Mouse (Mus musculus) embryo, embryonic 11 days (tissue): ENCODE results near the gene Tango6.
A peak's percentile ranks its signal among the peaks of the same experiment; 100 is the strongest.

Experiments used
- DNase-seq: peaks from one replicate; pipeline ENCODE4 v3.0.0-alpha.2; 2015

Tango6 gene

DNA sequence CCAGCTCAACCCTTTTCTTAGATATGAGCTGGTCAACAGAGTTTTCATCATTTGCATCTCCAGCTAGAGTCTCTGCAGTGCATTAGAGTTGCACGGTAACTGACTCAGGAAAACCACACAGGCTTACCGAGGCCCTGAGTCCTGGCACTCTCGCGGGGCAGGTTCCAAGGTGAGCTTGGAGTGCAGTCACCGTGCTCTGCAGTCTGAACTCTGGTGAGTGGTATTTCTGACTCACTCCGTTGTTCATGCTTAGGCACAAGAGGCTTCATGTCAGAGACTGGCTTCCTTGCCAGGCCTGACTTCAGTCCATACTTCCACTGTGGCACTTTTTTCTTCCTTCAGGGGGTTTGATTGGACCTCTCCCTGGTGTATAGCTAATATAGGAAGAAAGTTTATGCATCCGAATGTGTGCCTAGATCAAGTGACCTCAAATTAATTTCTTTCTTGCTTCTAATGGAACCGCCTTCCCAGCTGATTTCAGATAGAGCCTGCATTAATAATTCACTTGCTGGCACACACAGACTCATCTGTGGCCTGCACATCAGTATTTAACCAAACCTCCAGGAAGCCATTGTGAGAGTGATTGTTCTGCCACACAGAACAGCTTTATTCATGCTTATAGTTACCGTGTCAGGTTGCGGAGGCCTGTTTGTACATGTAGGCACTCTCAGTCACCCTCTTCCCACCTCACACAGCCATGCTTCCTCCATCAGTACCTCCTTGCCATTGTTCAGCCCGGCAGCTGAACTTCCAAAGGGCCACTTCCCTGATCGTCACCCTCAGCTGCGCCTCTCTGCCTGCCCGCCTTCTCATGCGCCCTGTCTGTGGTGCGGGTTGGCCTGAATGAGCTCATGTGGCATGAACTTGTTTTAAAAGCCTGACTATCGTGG is 136.0 kb downstream of the Tango6 start:
- DNase-seq: no peak

DNA sequence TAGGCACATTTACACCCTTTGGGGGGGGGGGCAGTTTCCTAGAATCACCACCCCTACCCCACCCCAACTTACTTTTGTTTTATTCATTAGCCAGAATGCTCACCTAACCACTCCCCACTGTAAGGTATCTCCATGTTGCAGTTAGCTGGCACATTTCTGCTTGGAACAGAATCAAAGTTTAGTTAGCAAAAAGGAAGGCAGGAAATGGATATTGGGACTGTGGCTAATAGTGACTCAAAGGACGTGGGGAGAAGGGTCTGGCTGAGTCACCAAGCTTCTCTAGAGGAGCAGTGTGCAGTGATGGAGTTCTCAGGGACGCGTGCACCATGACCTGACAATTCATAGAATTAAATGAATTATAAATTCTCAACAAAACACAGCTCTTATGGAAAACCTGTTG is 136.7 kb downstream of the Tango6 start:
- no peak for DNase-seq

DNA sequence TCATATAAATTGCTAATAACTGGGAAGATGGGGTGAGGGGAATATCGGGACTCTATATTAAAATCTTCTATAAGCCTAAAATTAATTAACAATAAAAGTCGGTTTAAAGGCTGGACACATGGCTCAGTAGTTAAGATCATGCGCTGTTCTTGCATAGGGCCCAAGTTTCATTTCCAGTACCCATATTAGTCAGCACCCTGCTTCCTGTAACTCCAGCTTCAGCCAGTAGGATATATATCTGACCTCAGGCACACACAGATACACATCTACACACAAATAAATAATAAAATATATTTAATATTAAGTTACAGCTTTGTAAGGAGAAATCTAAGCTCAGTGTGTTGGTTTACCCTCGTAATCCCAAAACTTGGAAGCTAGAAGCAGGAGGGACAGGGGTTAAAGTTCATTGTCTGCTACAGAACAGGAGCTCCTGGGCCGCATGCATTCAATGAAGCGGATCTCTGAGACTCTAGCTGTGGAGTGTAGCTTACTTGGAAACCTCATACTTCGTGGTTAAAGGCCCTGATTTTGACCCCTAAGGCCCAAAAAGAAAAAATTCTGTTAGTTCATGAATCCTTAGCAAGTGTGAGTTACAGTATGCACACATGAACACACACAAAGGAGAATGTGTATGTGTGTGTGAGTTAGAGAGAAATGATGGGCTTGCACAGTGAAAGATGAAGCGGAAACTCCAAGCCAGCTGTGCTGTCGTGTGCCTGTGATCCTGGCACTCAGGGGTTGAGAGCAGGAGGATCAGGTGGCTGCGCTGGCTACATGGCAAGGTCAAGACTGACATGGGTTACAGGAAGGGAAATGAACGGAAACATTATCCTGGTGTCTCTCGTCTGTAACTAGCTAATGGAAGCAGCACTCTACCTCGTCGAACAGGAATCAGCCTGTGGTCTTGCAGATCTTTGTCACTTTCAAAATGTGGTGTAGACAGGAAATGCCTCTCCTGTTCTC is 138.0 kb downstream of the Tango6 start:
- no peak for DNase-seq

DNA sequence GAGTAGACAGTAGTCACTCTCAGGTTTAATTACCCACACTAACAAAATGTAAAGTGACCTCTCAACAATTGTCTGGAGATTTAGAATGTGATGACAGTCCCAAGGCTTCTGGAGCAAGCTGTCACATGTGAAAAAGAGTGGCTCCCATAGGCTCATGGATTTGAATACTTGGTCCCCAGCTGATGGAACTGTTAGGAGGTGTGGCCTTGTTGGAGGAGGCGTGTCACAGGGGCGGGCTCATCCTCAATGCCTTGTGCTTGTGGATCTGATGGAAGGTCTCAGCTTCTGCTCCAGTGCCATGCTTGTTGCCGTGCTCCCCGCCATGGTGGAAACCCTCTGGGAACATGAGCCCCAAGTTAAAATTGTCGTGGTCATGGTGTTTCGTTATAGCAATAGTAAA is 146.1 kb downstream of the Tango6 start:
- no peak for DNase-seq

DNA sequence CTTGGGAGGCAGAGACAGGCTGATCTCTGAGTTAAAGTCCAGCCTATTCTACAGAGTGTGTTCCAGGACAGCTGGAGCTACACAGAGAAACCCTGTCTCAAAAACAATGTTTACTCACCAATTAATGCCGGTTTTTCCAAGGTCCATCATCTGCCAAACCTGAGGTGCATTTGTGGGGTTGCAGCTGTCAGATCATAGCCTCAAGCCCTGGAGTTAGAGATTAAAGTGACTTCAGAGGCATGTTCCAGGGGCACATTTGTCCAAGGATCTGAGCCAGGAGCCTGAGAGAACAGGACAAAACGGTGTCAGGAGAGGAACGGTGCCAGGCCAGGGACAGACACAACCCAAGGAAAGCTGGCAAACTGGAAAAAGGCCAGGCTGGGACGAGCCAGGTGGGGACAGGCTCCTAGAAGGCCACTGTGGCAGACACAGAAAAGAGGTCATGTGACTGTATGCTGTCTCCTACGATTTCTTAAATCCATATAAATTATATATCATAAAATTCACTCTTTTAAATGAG is 146.7 kb downstream of the Tango6 start:
- no peak for DNase-seq

DNA sequence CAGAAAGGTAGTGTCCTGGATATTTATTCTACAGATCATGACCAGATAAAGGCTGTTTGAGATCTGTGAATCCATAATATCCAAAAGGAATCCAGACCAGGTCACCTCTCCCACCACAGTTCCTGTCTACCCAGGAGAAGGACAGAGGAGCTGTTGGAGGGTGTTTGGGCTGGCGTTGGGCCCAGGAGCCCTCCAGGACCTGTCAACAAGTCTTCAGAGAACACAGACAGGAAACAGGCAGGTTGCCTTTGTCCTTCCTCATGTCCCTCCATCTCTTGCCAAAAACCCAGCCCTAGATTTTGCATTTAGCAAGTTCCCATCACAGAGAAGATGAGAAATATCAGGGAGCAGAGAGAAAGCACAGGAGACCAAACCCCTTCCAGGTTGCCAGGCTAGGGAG is 152.0 kb downstream of the Tango6 start:
- DNase-seq: no peak

DNA sequence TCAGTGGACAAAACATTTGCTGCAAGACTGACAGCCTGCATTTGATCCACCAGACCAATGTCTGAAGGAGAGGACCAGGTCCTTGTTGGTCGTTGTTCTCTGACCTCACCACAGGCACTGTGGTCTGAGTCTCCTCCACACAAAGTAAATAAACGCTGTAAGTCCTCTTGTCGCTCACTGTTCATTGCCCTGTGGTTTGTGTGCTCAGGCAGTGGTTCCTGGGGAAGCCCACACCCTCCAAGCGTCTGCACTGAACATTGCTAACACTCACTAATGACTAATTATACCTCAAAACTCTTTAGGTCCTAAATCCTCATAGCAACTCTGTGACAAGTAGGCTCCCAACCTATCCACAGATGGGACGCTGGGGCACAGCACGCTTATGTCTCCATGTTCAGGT is 153.7 kb downstream of the Tango6 start:
- DNase-seq: no peak

DNA sequence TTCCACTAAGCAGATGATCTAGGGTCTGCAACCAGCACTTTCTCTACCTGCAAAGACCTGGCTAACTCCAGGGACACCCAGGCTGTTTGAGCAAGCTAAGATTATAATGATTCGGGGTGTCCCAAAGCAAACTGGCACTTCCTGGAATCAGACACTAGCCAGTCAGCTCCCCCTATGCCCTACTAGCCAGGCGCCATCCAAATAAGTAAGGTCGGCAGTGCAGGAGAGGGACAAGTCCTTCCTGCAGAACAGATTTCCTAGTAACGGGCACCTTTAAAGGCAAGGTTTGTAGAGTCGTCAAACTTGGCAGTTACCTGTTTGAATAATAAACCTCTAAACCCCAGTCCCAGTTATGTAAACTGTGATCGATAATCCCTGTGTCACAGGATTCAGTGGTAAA is 155.9 kb downstream of the Tango6 start:
- no peak for DNase-seq

DNA sequence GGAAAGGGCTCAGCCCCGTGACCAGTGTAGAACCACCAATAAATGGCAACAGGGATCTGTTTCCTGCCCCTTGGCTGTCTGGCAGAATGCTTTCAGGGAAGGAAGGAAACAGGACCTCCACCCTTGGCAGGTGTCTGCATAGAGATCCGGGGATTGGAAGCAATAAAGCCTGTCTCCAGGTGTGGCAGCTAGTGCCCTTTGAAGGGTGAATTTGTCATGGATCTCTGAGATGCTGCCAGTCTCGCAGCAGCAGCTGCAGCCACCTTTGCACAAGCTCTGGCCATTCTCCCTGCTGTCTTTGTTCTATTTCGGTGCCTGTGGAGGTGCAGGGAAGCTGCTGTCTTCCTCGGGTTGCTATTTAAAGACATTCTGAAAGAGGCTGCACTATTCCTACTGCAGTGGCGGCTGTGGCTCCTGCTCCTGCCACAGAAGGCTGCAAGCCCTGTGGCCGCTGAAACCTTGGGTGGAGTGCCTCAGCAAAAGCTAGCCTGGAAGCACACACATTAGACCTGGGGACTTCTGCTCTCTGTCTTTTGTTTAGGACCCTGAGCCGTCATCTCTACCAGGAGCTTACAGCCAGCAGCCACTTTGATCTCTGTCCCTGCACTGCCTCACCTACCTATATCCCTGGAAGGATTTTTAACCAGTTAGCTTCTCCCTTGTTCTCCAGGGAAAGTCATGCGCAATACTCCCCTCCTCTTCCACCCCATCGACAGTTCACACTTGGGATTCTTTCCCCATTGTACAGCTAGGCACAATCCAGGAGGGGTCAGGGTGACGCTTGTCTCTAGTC is 156.5 kb downstream of the Tango6 start:
- DNase-seq: no peak

DNA sequence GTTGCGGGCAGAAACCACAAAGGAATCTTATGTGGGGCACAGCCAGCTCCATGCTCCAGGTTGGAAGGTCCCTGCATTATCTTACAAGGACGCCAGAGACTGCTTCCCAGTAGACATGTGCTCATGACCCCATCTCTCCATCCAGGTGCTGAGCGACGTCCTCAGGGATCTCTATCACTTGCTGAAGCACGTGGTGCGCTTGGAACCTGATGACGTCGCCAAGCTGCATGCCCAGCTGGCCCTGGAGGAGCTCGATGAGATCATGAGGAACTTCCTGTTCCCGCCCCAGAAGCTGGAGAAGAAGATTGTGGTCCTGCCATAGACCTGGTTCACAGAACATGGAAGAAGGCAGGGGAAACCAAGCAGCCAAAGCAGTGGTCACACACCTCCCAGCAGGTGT is 167.2 kb downstream of the Tango6 start:
- DNase-seq: no peak

DNA sequence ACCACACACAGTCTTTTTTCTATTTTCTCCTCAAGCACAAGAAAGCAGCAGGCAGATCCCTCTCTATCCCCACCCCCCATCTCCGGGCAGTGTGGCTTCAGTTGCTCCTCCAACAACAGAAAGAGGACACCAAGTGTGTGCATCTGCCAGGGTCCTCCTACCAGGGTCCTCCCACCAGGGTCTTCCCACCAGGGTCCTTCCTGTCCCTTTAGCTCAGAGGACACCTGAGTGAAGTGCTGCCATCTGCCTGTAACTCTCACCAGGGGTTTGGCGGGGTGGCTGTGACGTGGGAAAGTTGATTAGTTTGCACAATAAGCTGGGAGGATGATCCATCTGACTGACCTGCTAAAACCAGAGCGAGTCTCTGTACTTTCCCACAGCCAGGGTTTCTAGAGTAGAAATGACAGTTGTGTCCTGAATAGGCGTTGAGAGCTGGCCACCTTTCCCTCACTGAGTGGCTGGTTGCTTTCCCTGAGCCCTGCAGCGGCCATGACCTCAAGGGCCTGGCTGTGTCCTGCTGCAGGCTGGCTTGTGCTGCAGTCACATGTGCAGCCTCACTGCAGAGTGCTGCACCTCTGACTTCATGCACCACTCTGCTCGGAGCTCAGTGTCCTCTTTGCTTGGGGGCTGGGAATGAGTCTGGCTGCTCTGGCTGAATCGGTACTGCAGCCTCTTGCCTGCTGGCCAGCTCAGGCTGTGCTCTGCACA is 171.8 kb downstream of the Tango6 start:
- DNase-seq: no peak

DNA sequence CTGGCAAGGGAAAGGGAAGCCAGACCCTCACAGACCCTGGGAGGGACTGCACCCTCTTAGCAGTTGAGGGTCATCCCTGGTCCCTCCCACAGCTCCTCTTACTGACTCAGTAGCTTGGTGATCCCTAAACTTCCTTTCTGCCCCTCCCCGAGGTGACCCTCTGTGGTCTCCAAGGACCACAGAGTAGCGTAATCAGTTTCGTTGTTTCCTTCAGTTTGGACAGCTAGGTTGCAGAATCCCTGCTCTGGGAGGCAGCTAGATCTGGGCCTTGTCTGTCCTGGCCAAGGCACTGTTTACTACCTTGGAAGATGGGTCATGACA is 172.3 kb downstream of the Tango6 start:
- no peak for DNase-seq

DNA sequence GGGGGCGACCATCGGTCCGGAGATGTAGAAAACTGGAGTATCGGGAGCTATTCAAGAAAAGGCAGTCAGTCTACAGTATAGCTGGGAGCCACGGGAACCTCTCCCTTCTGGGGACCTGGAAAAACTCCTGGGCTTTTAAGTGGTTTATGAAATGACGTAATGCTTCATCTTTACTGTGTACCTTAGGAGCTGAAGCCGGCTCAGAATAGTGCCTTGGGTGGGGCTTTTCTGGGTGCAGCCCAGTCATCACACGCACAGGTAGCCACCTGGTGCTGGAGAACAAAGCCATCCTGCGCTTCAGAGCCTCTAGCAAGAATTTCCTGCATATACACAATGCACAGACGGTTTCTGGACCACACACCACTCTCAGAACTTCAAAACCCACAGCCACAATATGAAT is 180.0 kb downstream of the Tango6 start:
- no peak for DNase-seq

DNA sequence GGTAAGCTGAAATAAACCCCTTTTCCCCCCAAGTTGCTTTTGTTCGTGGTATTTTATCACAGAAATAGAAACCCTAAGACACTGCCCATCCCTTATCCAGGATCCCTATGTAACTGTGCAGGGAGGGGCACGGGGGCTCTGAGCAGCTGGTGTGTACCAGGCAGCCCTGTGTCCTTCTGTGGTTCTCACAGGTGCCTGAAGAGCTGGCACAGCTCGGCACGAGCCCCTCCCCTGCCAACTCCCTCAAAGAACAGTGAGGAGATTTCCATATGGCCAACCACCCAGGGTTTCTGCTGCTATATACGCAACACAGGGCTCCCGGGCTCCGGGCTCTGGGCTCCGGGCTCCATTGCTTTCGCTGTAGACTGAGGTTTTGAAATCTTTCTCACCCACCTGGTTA is 182.5 kb downstream of the Tango6 start:
- no peak for DNase-seq

DNA sequence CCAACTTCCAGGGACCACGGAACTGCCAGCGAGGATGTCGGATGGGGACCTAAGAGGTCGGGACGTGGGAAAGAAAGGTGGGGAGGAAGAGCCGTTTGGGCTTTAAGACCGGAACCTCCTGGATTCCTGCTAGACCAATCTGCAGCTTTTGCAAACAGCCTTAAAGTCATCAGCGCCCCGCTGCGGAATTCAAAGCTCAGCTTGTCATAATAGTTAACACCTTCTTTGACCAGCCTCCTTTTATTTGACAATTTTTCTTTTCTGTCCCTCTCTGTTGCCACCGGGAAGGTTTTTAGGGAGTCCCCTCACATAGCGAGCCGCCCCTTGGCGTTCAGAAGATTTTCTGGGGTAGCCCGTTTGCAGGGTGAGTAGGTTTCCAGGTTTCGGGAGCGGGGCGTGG is 187.2 kb downstream of the Tango6 start, which contains the start of gene Has3:
Gene Has3 (plus strand): TSS at position 192 of the 400 bp plus-strand sequence.
- peak; percentile 54 for DNase-seq

DNA sequence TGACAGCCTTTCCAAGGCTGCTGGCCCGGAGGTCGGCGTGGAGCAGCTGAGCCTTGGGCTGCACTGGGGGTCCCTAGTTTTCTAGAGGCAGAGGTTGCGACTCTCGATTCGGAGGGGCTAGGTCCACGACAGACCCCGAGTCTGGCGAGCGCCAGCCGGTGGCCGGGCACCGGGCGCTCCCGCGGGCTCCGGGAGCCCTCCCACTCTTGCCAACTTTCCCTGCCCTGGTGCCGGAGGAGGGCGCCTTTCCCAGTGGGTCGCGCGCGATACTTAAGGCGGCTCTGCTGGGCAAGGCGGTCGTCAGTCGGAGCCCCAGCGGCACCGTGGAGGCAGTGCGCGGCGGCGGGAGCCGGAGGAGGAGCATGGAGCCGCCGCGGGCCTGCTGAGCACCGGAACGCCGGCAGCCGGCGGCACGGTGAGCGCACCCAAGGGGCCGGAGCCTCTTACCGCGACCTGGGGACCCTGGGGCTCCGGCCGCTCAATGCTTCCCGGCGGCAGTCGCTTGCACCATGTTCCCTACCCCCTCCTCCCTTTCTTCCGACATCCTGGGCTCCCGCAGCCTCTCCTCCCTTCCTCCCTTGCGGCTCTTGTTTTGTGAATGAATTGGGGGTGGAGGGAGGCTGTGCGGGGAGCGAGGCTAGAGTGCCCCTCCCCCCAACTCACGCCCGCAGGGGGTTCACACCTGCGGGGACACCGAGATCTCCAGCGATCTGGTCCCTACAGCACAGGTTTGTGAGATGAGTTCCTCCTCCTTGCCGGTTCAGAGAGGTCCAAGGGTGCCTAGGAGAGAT is 187.9 kb downstream of the Tango6 start:
- DNase-seq: peak; percentile 81

DNA sequence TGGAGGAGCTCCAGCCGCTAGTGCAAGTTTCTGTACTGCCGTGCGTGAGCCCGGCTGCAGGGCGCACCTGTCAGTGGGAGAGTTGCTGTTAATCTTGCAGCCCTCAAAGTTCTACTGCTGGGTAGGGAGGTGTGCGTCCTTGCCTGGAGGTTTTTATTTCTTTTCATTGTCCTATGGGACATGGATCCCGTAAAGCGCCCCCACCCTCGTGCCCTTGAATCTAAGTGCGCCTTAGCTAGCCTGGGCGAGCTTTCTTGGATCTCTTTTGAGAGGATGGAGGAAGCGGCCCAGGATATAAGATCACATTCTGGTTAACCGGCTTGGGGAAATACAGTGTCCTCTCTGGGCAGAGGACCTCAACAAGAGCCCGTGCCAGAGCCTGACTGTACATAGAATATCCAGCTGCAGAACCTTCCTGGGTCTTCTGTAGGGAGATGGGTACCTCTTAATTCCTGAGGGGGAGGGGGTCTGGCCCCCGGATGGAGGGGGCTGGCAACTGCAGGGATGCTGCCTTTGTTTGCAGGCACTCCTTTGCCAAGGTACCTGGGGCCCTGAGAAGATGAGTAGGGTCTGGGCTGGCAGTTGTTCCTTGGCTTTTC is 188.6 kb downstream of the Tango6 start:
- peak; percentile 39 for DNase-seq

DNA sequence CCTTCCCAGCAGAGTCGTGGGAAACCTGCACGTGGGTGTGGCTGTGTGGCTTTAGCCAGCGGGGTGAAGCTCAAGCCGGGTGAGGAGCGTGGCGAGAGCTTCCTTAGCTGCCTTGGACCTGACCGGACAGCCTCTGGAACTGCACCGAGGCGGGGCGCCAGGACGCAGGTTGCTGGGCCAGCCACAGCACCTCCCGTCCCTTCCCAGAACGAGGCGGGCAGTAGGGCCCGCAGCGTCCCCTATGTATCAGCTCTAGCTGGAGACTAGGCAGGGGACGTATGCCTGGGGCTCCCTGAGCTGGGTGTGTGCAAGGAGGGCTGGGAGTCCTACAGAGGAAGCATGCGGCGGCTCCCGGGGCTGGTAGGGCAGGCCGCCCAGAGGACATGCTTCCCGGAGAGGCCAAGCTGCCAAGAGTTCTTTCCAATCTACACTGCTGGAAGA is 189.1 kb downstream of the Tango6 start:
- peak; percentile 74 for DNase-seq

DNA sequence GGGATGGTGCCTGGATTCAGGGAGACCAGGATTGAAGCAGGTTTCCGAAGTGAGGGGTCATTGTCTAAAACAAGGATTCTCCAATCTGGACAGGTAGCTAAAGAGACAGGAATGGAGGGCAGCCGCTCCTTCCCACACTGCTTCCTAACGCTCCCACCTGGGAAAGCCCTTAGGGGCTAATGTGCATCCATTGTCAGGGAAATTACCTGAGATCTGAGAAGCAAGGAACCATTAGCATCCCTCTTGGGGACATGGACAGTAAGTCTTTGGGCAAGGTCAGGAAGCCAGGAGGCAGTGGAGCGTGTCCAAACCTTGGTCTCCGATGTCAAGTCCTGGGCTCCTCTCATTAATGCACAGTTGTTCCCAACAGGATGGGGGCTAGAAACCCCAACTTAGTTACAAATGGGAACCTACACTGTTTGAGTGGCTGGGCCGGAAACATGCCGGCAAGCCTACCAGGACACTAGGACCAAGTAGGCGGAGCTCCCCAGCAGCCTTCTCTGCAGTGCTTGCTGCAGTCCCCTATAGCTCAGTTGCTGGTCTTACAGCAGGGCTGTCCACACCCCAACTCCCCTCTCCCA is 189.7 kb downstream of the Tango6 start:
- peak; percentile 39 for DNase-seq

DNA sequence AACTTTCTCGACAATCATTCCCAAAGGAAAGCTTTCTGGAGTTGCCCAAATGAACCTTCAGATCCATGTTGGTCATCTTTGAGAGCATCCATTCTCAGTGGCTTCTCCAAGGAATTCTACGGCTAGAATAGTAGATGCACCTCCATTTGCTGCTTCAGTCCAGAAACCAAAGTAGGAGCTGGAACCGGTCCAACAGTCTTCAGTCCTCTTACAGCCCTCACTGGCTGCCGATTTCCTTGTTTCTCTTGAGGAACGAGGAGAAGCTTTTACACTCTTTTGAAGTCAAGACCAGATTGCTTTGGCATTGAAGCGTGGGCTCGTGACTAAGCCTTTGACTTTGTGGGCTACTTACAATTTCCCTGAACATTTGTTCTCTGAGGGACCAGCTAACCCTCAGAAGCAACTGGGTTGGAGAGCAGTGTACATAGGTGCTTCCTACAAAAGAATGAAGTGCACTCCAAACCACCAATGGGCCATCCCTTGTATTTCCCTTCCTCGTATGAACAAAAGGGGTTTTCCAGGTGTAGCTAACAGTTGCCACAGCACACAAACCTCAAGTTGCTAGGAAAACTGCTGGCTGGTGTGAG is 197.3 kb downstream of the Tango6 start:
- DNase-seq: no peak
